Mouse (Mus musculus) cortical plate, adult 2 months (tissue): ENCODE data around the gene Tmc2.

Experiments used
- CTCF ChIP-seq: fragments of 200-500 bp; IDR thresholded peaks from 2 replicates; pipeline ENCODE4 v1.5.1; 2011; ENCODE audit warnings: mild to moderate bottlenecking, control low read depth, low read length; ENCODE audit not compliant: insufficient read depth; ENCODE audit errors: extremely low read depth
- POLR2A ChIP-seq: fragments of 200-500 bp; IDR thresholded peaks from 2 replicates; pipeline ENCODE4 v1.6.1; 2011; ENCODE audit warnings: mild to moderate bottlenecking, low read length, control low read depth; ENCODE audit not compliant: insufficient read depth; ENCODE audit errors: extremely low read depth

DNA sequence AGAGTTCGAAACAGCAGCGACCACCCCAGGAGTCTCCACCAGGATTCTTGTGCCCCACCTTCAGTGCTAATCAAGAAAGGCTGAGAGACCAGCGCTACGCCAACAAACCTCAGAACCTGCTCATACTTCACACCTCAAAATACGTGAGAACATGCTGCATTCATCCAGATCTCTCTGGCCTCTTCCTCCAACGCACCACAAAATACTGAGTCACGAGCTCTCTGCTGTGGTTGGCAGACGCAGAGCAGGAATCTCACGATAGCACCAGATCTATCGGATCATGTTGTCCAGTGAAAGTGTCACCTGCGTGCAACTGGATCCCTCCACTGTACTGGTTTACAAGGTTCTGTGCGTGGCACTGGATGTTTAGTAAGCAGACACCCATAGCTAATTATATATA, 6.6 kb upstream of the Tmc2 start:
- TF ChIP-seq CTCF (no peak), POLR2A (no peak)
